Mouse (Mus musculus) lung, postnatal 14 days (tissue): ENCODE measurements around the gene Rdh8.

ENCODE experiments used
- DNase-seq: peaks from one replicate; pipeline ENCODE4 v3.0.0; 2021

Gene Rdh8

DNA sequence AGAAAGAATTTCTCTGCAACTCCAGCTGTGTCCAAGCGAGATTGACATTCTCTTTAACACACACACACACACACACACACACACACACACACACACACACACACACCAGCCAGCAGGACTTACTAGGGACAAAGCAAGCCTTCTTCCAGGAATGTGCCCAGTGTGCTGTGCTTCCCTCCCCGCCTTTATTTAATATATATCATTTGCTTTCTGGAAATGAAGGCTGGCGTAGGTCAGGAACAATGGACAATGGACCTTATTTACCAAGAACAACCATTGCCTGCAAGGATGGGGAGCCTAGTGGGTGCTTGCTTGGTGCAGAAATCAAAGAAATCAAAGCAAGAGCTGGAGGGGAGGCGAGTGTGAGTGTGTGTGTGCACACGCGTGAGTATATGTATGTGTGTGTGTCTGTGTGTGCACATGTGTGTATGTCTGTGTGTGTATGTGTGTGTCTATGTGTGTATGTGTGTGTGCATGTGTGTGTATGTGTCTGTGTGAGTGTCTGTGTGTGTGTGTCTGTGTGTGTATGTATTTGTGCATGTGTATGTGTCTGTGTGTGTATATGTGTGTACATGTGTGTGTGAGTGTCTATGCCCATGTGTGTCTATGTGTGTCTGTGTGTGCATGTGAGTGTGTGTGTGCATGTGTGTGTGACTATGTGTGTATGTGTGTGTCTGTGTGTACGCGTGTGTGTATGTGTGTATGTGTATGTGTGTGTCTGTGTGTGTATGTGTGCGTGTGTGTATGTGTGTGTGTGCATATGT lies 19.1 kb downstream of the Rdh8 start:
- DNase-seq = no peak

DNA sequence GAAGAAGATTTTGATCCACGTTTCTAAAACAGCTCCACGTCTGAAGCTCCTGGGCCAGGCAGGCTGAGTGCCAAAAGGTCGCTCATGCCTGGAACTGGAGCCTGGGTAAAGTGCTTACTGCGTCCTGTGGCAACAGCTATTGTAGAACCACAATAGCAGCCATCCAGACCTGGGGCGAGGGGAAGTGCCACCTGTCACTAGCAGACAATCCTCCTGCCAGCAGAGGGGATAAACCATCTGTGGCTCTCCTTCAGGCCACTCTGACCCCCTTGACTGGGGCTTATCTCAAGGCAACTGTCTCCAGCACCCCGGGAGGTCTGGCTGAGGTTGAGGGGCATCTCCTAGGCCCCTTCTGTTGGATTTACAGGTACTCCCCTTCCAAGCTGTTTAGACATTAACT lies 20.6 kb downstream of the Rdh8 start:
- no peak for DNase-seq

DNA sequence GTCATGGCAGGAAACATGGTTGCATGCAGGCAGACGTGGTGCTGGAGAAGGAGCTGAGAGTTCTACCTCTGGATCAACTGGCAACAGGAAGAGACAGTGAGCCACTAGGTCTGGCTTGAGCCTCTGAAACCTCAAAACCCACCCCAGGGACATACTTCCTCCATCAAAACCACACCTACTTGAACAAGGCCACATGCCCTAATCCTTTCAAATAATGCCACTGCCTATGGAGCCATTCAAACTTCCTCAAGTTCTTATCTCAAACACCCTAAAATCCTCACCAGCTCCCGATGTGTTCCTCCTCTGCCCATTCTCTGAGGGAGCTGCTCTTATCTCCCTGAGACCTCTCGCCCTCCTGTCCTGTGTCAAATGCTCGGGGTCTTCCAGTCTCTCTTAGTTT lies 23.9 kb downstream of the Rdh8 start:
- no peak for DNase-seq

DNA sequence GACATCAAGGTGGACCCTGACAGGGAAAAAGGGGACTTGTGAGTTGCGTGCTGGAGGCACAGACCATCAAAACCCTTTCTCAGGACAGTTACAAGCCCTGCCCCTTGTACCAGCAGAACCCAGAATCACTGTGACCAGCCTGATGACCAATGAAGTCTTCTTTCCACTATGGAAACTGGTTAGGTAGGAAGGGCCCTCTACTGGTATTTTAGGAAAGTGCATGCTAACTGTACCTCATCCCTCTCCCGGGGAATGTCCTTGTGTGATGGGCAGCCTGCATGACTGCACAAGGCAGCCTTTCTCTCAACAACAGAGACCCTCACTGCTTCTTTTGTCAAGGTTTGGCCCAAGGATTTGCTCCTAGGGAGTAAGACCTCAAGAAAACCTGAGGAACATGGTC lies 24.4 kb downstream of the Rdh8 start:
- peak; percentile 19 for DNase-seq

DNA sequence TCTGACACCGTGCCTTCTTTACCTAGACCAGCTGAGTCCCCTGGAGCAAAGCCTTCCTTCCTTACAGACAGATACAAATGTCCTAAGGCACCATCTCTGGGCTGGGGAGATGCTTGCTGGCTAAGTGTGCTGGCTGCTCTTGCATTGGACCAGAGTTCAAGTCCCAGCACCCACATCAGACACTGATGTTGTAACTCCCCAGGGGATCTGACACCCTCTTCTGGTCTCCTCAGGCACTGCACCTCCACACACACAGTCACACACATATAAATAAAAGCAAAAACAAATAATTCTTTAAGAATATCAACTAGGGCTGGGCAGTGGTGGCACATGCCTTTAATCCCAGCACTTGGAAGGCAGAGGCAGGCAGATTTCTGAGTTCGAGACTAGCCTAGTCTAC lies 31.9 kb downstream of the Rdh8 start:
- DNase-seq = no peak

DNA sequence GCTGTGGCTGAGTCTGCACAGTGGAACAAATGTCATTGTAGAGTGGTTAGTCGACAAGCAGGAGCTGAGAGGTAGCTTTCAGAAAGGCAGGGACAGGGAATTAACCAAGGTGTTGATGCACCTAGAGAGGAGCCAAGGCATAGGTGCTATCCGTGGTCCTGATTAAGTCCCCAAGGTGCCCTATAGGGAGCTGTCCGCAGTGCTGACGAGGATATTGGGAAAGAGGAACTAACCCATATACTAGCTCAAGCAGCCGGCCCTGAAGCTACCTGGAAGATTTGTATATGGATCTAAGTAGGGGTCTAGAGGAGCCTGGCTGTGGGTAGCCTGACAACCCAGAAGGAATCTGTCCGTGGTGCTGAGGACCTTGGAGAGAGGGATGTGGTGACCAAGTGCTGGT lies 38.8 kb downstream of the Rdh8 start:
- DNase-seq = peak; percentile 62

DNA sequence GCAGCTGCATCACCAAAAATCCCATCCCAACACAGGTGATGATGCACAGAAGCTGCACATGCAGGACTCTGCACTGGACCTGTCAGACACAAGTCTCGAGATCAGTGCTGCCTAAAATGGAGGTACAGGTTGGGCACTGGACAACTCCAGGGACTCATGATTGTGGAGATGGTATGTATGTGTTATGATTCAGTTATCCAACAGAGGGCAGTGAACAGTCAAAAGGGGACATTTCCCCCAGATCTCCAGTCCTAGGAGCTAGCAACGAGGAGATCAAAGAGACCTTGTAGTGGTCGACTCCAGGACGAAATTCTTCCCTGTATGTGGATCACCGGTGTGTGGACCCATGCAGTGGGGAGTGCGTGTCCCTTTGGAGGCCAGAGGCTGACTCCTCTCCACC lies 41.6 kb downstream of the Rdh8 start:
- DNase-seq = no peak

DNA sequence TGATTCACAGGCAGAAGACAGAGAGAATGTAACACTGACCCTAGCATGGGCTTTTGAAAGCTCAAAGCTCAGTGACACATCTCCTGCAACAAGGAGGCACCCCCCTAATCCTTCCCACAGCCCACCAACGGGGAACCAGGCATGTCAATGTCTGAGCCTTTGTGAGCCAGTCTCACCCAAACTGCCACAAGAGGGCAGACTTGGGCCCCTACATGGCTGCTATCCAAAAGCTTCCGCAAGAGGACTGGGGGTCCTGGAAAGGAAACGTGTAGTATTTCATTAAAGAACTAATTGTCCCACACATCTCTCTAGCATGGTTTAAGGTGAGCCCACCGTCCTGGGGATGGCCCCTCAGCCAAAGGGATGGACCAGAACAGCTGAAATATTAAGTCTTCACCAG lies 43.5 kb downstream of the Rdh8 start:
- DNase-seq = peak; percentile 46

DNA sequence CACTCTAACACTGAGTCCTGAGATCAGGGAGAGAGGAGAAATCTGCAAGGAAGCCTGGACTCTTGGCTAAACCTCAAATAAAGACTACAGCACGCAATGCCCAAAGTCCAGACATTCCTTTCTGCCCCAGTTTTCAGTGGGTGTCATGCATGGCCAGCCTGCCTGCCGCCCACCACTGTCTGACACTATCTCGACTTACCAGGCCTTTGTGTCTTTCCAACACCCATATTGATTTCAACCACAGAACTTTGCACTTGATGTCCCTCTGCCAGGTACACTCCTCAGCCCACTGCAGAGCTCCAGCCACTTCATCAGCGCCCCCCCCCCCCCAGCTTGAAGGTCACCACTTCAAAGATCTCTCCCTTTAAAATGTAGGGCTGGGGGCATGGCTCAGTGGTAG lies 43.9 kb downstream of the Rdh8 start:
- no peak for DNase-seq

DNA sequence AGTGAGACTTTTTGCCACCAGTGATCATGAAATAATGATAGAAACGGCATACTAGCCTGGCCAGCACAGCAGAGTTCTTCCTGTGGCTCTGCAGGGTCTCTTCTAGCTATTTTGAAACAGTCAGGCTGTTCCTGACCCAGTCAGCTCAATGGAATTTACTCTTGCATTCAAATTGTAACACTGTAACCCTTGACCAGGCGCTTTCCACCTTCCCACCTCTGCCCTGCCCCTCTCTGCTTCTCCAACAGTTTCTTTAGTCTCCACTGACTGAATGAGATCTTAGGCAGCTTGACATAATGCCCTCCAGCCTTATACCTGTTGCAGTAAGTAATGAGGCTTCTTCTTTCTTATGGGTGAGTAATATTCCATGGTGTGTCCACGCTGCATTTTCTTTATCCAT lies 48.6 kb downstream of the Rdh8 start:
- no peak for DNase-seq

DNA sequence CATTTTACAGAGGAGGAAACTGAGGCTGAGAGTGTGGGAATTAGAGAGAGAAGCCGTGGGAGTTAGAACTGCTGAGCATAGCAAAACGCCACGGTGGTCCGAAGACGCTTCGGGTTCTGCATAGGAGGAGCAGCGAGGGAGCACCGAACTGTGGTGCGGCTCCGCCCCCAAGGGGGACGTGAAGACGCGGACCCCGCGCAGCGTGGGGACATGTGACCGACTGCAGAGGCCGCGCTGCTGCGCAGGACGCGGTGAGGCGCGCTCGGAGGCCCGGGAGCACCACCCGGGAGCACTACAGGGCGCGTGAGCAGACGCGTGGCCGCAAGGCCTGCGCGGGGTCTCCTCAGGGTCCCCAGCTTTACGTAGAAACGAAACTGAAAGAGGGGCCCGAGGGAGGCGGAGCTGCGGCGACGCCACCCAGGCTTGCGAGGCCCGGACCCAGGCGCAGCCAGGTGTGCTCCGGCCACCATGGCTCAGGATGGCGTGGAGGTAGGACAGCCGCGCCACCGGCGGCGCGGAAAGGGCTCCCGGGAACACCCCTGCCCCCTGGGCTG lies 50.2 kb downstream of the Rdh8 start, which contains the start of gene A230050P20Rik:
Gene A230050P20Rik (plus strand): TSS at position 195 of the 554 bp plus-strand sequence.
- peak; percentile 59 for DNase-seq

DNA sequence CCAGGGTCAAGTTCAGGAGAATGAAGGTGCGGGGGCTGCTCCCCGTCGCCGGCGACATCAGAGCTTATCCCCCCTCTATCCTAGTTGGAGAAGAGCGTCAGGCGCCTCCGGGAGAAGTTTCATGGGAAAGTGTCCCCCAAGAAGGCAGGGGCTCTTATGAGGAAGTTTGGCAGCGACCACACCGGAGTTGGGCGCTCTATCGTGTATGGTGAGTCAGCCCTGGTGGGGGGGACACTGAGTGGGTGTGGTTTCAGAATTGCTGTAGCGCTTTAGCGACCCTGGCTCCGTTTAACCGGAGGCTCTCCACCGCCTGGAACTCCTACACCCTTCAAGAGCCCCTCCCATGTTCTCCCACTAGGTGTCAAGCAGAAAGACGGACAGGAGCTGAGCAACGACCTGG lies 50.9 kb downstream of the Rdh8 start:
- no peak for DNase-seq

DNA sequence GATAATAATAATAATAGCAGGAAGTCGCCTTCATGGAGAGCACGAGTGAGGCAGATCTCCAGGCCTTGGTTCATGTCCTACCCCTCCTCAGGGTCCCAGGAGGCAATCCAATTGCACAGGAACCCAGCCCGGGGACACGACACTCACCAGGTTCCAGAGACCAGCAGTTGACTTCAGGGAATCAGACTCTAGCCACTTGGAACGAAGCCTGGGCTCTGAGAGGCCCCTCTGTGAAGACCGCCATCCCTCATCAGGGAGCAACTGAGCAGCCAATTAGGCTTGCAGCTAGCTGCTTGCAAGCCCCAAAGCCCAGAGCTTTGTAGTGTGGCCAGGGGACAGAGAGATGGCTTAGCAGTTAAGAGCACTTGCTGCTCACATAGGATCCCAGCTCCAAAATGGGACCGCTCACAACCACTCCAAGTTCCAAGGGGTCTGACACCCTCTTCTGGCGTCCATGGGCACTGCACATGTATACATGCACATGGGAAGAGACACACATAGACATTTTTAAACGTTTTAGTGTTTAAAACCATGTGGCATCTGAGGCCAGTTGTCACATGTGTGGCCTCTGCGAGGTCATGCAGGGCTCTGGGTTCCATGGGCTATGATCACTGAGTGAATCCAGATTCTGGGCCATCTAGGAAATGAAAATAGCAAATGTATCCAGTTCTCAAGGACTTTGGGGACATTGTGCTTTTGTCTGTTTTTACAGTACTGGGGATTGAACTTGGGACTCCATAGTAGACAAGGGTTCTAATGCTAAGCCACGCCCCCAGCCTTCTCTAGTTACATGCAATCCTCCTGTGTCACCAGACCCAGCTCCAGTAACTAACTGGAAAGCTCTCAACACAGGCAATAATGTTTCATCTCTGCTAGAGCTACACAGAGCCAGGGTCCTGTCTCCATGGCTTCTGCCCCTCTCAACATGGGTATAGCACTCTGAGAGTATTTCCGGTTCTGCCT lies 52.2 kb downstream of the Rdh8 start:
- no peak for DNase-seq

DNA sequence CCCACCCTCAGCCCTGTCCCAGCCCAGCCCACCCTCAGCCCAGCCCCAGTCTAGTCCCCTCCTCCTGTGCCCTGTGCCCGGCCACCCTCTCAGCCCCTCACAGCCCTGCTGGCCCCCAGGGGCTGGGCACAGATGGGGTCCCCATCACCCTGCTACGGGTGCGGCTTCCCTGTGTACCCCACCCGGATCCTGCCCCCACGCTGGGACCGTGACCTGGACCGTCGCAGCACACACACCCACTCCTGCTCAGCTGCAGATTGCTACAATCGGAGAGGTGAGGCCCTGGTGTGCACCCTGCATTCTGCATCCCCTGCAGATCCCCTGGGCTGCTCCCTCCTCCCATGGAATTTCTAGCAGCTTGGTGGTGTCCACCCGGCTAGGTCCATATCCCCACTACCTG lies 54.7 kb downstream of the Rdh8 start:
- DNase-seq = no peak

DNA sequence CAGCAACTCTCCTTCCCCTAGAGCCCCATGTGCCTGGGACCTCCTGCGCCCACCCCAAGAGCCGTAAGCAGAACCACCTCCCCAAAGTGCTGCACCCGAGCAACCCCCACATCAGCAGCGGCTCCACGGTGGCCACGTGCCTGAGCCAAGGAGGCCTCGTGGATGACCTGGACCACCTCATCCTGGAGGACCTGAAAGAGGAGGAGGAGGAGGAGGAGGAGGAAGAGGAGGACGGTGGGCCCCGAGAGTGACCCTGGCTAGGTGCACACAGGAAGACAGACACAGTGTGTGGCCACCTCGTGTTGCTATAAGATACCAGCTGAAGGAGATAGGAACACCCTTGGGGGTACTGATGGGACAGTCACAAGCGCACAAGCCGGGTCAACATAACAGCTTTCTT lies 55.2 kb downstream of the Rdh8 start:
- DNase-seq = no peak

DNA sequence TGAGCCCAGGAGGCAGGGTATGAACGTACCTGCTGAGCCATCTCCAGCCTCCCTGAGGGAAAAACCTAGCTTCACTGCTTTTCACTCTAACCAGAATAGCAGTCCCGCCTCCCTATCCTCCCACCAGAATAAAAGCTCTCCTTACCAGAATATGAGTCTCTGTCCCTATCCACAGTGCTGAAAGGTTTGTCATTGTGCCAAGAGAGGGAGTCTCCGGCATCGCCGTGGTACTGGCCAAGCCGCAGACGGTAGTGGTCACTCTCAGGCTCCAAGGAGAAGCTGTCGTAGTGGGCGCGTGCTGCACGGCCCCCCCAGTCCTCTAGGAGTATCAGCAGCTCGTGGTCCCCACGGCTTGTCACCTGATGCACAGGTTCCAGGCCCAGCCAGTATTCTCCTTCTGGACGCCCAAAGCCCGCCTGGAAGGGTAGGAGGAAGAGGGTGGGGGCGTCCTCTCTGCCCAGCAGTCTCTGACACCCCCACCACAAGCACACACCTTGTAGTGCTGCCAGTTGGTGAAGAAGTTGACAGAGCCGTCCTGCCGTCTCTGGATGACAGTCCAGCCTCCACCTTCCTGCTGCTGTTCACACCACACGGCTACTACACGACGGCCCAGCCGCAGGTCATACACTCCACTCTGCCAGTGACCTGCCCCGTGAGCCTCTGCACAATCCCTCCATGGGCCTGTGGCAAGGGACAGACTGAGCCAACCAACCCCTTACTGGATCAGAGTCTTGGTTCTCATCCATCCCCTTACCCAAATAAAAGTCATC lies 56.9 kb downstream of the Rdh8 start:
- DNase-seq = no peak
